Mouse (Mus musculus) bone marrow, adult 2 months (tissue): Measurements from ENCODE around the gene Ankrd50.

Source experiments
- CTCF ChIP-seq: fragments of 200-500 bp; IDR thresholded peaks from 2 replicates; pipeline ENCODE4 v1.5.1; 2011; ENCODE audit warnings: low read length, control low read depth; ENCODE audit not compliant: control insufficient read depth, insufficient read depth
- POLR2A ChIP-seq: fragments of 200-500 bp; IDR thresholded peaks from 2 replicates; pipeline ENCODE4 v1.6.1; 2011; ENCODE audit warnings: low read depth, mild to moderate bottlenecking, control low read depth, low read length, borderline replicate concordance; ENCODE audit not compliant: control insufficient read depth

DNA sequence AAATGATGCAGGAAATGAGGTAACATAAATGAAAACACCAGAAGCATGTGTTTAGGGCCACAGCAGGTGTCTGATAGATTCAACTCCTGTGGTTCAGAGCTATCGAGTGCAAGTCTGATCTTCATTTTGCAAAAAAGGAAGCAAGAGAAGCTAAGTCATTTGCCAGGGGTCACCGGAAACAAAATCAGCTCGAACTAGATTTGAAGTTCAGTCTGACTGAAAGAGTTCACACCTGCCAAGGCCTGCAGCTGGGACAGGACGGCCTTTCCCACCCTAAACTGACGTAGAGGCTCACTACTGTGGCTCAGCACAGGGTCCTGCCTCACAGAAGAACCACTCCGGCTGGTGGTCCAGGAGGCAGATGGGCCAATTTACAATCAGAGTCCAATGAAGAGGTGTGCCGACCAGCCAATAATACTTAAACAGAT, 44.1 kb downstream of the Ankrd50 start:
- TF ChIP-seq CTCF: no peak
- TF ChIP-seq POLR2A: no peak
